In the genomic region with DNA sequence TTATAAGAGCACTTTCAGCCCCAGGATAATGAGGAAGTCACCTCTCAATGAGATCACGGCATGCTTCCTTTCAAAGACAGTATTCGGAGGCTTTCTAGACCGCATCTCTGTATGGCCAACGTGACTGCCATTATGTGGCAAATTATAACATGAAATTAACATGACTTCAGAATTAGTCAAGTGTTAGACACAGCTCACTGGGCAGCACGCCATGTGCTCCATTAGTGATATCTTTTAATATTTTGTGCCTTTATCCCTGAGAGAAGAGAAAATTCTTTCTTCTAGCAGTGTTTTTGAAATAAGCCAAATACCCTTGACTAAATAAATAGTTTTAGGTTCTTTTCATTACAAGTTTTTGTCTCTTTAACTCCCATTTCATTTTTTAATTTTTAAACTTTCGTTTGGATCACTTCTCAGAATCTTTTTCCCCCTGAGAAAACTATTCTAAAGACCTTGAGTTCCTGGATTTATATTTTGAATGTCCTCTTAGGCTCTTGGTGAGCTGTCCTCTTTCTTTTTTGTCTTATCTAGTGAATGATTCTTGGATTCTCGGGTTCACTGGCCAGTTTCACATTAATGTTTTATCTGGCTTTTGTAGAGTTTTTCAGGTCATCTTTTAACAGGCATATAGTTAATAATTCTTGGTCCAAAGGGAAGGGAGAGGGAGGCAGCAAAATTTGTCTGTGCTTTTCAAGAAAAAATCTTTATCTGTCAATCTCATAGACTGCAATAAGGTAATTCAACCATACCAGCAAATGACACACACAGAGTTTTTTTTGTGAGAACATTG, we compare ENCODE assay signal across 21 mouse cellular contexts.
A peak's percentile ranks its signal among the peaks of the same experiment; 100 is the strongest.
DNase-seq lines count a peak whose midpoint lies in the region; ATAC-seq and TF ChIP-seq lines count a peak whose summit lies in the region.
"Had no signal": no experiment of that assay in that cellular context is flagged by ENCODE, and none has a peak within 500 bp of the region (broad histone marks: within the 10 kb centered on the region; RNA-seq: fewer than 3 reads in every experiment).

No protein-coding gene starts in this region.

- 53% methylated on average over 7 of the region's 7 CpGs for WGBS in forebrain, postnatal 0 days
- 74% methylated on average over 7 of the region's 7 CpGs for WGBS in forebrain, embryonic 11.5 days

- no peaks in the 10 kb centered on the region for H3K9me3 ChIP-seq in forebrain, postnatal 0 days (ENCODE audit: low read length)
- no peaks in the 10 kb centered on the region for H3K9me3 ChIP-seq in forebrain, embryonic 11.5 days (ENCODE audit: control insufficient read depth, low read length)
- H3K9me3 ChIP-seq: embryonic facial prominence, embryonic 13.5 days; hindbrain, embryonic 13.5 days; midbrain, embryonic 12.5 days; neural tube, embryonic 12.5 days had no signal

- no peak for ATAC-seq in forebrain, postnatal 0 days
- no peak for ATAC-seq in forebrain, embryonic 11.5 days (replicated peaks; ENCODE audit: low FRiP score)
- ATAC-seq: inflammation-experienced regulatory T-cells, adult 6 months; lung, postnatal 0 days had no signal

- no peaks in the 10 kb centered on the region for H3K27me3 ChIP-seq in forebrain, postnatal 0 days (ENCODE audit: insufficient read depth, low read length)
- H3K27me3 ChIP-seq in forebrain, embryonic 11.5 days (ENCODE audit: control insufficient read depth, insufficient read depth, low read length): no peaks in the 10 kb centered on the region
- H3K27me3 ChIP-seq: CH12.LX; embryonic facial prominence, embryonic 13.5 days; hindbrain, embryonic 13.5 days; midbrain, embryonic 12.5 days; neural tube, embryonic 12.5 days had no signal

- no peaks in the 10 kb centered on the region for H3K4me1 ChIP-seq in forebrain, postnatal 0 days (ENCODE audit: insufficient read depth)
- H3K4me1 ChIP-seq in forebrain, embryonic 11.5 days (replicated peaks; ENCODE audit: control insufficient read depth, insufficient read depth, low read length): no peaks in the 10 kb centered on the region
- H3K4me1 ChIP-seq: hindbrain, embryonic 13.5 days; midbrain, embryonic 12.5 days; neural tube, embryonic 12.5 days had no signal

- no peak for TF ChIP-seq POLR2A in brain, embryonic 14.5 days (IDR thresholded peaks at IDR 0.05; ENCODE audit: borderline replicate concordance, extremely low read depth, insufficient read depth, insufficient read length, poor library complexity, severe bottlenecking)

- DNase-seq in forebrain, postnatal 0 days: peak; percentile 21
- DNase-seq in forebrain, embryonic 11.5 days (ENCODE audit: low spot score): no peak
- peak; percentile 79 for DNase-seq in kidney, adult 9 months
- DNase-seq in kidney, adult 18-20 months: no peak
- peak; percentile 50 for DNase-seq in brain, embryonic 14.5 days (ENCODE audit: low read depth)
- DNase-seq in testis, postnatal 14 days (ENCODE audit: low spot score): peak; percentile 16
- no peak for DNase-seq in frontal cortex, postnatal 14 days (ENCODE audit: low spot score in 2 of 2)
- DNase-seq: adrenal gland, adult 2 months; cerebellum, postnatal 10 days; gastrocnemius, postnatal 10 days; layer of hippocampus, postnatal 36 days; thymus, postnatal 36 days had no signal

- H3K4me3 ChIP-seq in forebrain, postnatal 0 days (ENCODE audit: low read depth, low read length): no peak overlapping the region
- H3K4me3 ChIP-seq in forebrain, embryonic 11.5 days (ENCODE audit: low read depth, low read length): no peak overlapping the region
- H3K4me3 ChIP-seq: embryonic facial prominence, embryonic 13.5 days; heart, adult 2 months; hindbrain, embryonic 13.5 days; midbrain, embryonic 12.5 days; neural tube, embryonic 12.5 days had no signal

- TF ChIP-seq CTCF in forebrain, postnatal 0 days (IDR thresholded peaks at IDR 0.05; ENCODE audit: low read depth): no peak
- no peak for TF ChIP-seq CTCF in brain, embryonic 14.5 days (IDR thresholded peaks at IDR 0.05; ENCODE audit: borderline replicate concordance, extremely low read depth, insufficient read depth, insufficient read length)

- no peaks in the 10 kb centered on the region for H3K36me3 ChIP-seq in forebrain, postnatal 0 days (ENCODE audit: insufficient read depth)
- no peaks in the 10 kb centered on the region for H3K36me3 ChIP-seq in forebrain, embryonic 11.5 days (ENCODE audit: control insufficient read depth, insufficient read depth, low read length)
- H3K36me3 ChIP-seq: embryonic facial prominence, embryonic 13.5 days; hindbrain, embryonic 13.5 days; midbrain, embryonic 12.5 days; neural tube, embryonic 12.5 days had no signal

- H3K9ac ChIP-seq in forebrain, postnatal 0 days: no peak overlapping the region
- no peak overlapping the region for H3K9ac ChIP-seq in forebrain, embryonic 11.5 days (ENCODE audit: low read length)
- H3K9ac ChIP-seq: embryonic facial prominence, embryonic 13.5 days; hindbrain, embryonic 13.5 days; liver, embryonic 14.5 days; midbrain, embryonic 12.5 days; neural tube, embryonic 12.5 days had no signal

- no peak overlapping the region for H3K27ac ChIP-seq in forebrain, postnatal 0 days (ENCODE audit: low read depth, low read length)
- H3K27ac ChIP-seq in forebrain, embryonic 11.5 days (ENCODE audit: low read depth, low read length): no peak overlapping the region
- H3K27ac ChIP-seq: embryonic facial prominence, embryonic 13.5 days; heart, adult 2 months; hindbrain, embryonic 13.5 days; liver, embryonic 14.5 days; midbrain, embryonic 12.5 days; neural tube, embryonic 12.5 days had no signal

- H3K4me2 ChIP-seq in forebrain, postnatal 0 days (ENCODE audit: low read depth): no peak overlapping the region
- H3K4me2 ChIP-seq in forebrain, embryonic 11.5 days (ENCODE audit: low read depth, low read length, severe bottlenecking): no peak overlapping the region
- H3K4me2 ChIP-seq: embryonic facial prominence, embryonic 13.5 days; hindbrain, embryonic 13.5 days; midbrain, embryonic 12.5 days; neural tube, embryonic 12.5 days had no signal

Comparison
In these comparisons a context has a peak if more than half of its experiments do, and no peak if none do; other contexts are left out.
1. DNase-seq: peak in forebrain, postnatal 0 days (single experiment), kidney, adult 9 months (single experiment), brain, embryonic 14.5 days (single experiment) and testis, postnatal 14 days (single experiment); none in forebrain, embryonic 11.5 days (single experiment), kidney, adult 18-20 months (single experiment) and frontal cortex, postnatal 14 days (0 of 2).